Mouse (Mus musculus): ENCODE measurements around the gene Ppp1r17.

DNA sequence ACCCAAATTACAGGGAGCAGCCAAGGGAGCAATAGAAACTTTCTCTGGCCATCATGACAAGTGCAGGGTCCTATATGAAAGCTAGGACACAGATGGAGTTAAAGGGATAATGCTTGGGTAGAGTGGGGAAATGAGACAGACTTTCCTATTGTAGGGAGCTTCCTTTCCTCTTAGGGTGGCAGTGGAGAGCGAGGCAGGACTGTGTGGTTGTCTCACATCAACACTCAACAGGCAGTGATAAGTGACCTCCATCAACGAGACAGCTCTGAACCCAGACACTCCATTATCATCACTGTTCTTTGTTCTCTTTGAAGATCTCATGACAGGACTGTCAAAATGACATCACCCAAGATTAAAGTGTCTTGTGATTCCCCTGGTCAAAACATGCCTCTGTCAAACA lies 2.3 kb downstream of the Ppp1r17 start:
- TF ChIP-seq CTCF (IDR thresholded peaks at IDR 0.05; ENCODE audit: extremely low read depth, insufficient read depth, low read length) (no peak), POLR2A (IDR thresholded peaks at IDR 0.05; ENCODE audit: extremely low read depth, insufficient read depth, low read length) (no peak)

Data from cortical plate, adult 2 months (tissue).